In genomic region chr1:159639408-159639807, GRCm38 (mm10) we compare ENCODE assay signal across 24 mouse cellular contexts.
DNase-seq lines count a peak whose midpoint lies in the region; ATAC-seq and TF ChIP-seq lines count a peak whose summit lies in the region.
"Had no signal": no experiment of that assay in that cellular context is flagged by ENCODE, and none has a peak within 500 bp of the region (broad histone marks: within the 10 kb centered on the region; RNA-seq: fewer than 3 reads in every experiment).

No protein-coding gene starts in this region.

- H3K27ac ChIP-seq in heart, embryonic 12.5 days (ENCODE audit: poor library complexity, severe bottlenecking) = no peak overlapping the region
- H3K27ac ChIP-seq in layer of hippocampus, adult 2 months = peak overlapping the region; percentile 16
- H3K27ac ChIP-seq: embryonic facial prominence, embryonic 13.5 days; embryonic facial prominence, embryonic 15.5 days; forebrain, embryonic 10.5 days; forebrain, embryonic 12.5 days had no signal

- H3K9me3 ChIP-seq in heart, embryonic 12.5 days (replicated peaks) = no peaks in the 10 kb centered on the region
- H3K9me3 ChIP-seq: embryonic facial prominence, embryonic 13.5 days; embryonic facial prominence, embryonic 15.5 days; forebrain, embryonic 10.5 days; forebrain, embryonic 12.5 days had no signal

- no peak overlapping the region for H3K4me3 ChIP-seq in heart, embryonic 12.5 days
- H3K4me3 ChIP-seq in layer of hippocampus, adult 2 months = no peak overlapping the region
- H3K4me3 ChIP-seq: embryonic facial prominence, embryonic 13.5 days; embryonic facial prominence, embryonic 15.5 days; erythroblast, embryonic 14.5 days; forebrain, embryonic 10.5 days; forebrain, embryonic 12.5 days had no signal

- no peaks in the 10 kb centered on the region for H3K36me3 ChIP-seq in heart, embryonic 12.5 days
- H3K36me3 ChIP-seq: embryonic facial prominence, embryonic 13.5 days; embryonic facial prominence, embryonic 15.5 days; forebrain, embryonic 10.5 days; forebrain, embryonic 12.5 days had no signal

- H3K27me3 ChIP-seq in heart, embryonic 12.5 days (replicated peaks) = no peaks in the 10 kb centered on the region
- H3K27me3 ChIP-seq: embryonic facial prominence, embryonic 13.5 days; embryonic facial prominence, embryonic 15.5 days; forebrain, embryonic 12.5 days had no signal

- no peak for ATAC-seq in heart, embryonic 12.5 days (ENCODE audit: insufficient number of reproducible peaks, low FRiP score)
- ATAC-seq: forebrain, embryonic 14.5 days; forebrain, embryonic 16.5 days had no signal

- H3K9ac ChIP-seq in heart, embryonic 12.5 days = no peak overlapping the region
- H3K9ac ChIP-seq: embryonic facial prominence, embryonic 13.5 days; embryonic facial prominence, embryonic 15.5 days; forebrain, embryonic 12.5 days had no signal

- TF ChIP-seq CTCF in layer of hippocampus, adult 2 months (conservative IDR thresholded peaks at IDR 0.05) = no peak

- WGBS in heart, embryonic 12.5 days = 82% methylated on average over 4 of the region's 4 CpGs

- no peak overlapping the region for H3K4me2 ChIP-seq in heart, embryonic 12.5 days
- H3K4me2 ChIP-seq: embryonic facial prominence, embryonic 13.5 days; embryonic facial prominence, embryonic 15.5 days; forebrain, embryonic 12.5 days had no signal

- DNase-seq in heart, adult 11 months = peak; percentile 71
- no peak for DNase-seq in layer of hippocampus, adult 2 months (ENCODE audit: low spot score in 2 of 2)
- no peak for DNase-seq in layer of hippocampus, postnatal 14 days (ENCODE audit: low spot score in 2 of 2)
- peak; percentile 37 for DNase-seq in right cerebral cortex, adult 18-20 months
- no peak for DNase-seq in right cerebral cortex, postnatal 25 days
- peak; percentile 70 for DNase-seq in telencephalon, adult 2 months (ENCODE audit: low read depth, low spot score)
- DNase-seq in spleen, postnatal 10 days (ENCODE audit: low spot score in 2 of 2) = no peak
- DNase-seq: adrenal gland, adult 2 months; adrenal gland, postnatal 10 days; adrenal gland, postnatal 25 days; cerebellum, adult 11-12 months; cerebellum, adult 2 months; cerebellum, adult 9-10 months; cerebellum, postnatal 10 days; cerebellum, postnatal 36 days; embryo, embryonic 11 days had no signal

- H3K4me1 ChIP-seq in heart, embryonic 12.5 days (replicated peaks) = no peaks in the 10 kb centered on the region
- H3K4me1 ChIP-seq: embryonic facial prominence, embryonic 13.5 days; embryonic facial prominence, embryonic 15.5 days; forebrain, embryonic 10.5 days; forebrain, embryonic 12.5 days had no signal

Comparison
In these comparisons a context has a peak if more than half of its experiments do, and no peak if none do; other contexts are left out.
1. DNase-seq: peak in heart, adult 11 months (single experiment), right cerebral cortex, adult 18-20 months (single experiment) and telencephalon, adult 2 months (single experiment); none in layer of hippocampus, adult 2 months (0 of 2), layer of hippocampus, postnatal 14 days (0 of 2), right cerebral cortex, postnatal 25 days (single experiment) and spleen, postnatal 10 days (0 of 2).